In genomic region chr8:126072678-126073077, GRCm38 (mm10) we compare ENCODE assay signal across 12 mouse cellular contexts.
DNase-seq lines count a peak whose midpoint lies in the region; ATAC-seq and TF ChIP-seq lines count a peak whose summit lies in the region.
"Had no signal": no experiment of that assay in that cellular context is flagged by ENCODE, and none has a peak within 500 bp of the region (broad histone marks: within the 10 kb centered on the region; RNA-seq: fewer than 3 reads in every experiment).

No protein-coding gene starts in this region.

- H3K4me1 ChIP-seq in embryonic facial prominence, embryonic 12.5 days: no peaks in the 10 kb centered on the region
- H3K4me1 ChIP-seq in hindbrain, embryonic 11.5 days (replicated peaks; ENCODE audit: control insufficient read depth, insufficient read depth, low read length): peaks cover 6% of the 10 kb centered on the region; the same call in 1 of the 2 replicates
- H3K4me1 ChIP-seq in midbrain, embryonic 13.5 days (replicated peaks): peaks cover 17% of the 10 kb centered on the region
- H3K4me1 ChIP-seq in heart, embryonic 10.5 days: no peaks in the 10 kb centered on the region
- H3K4me1 ChIP-seq: heart, embryonic 15.5 days; megakaryocyte, embryonic 14.5 days had no signal

- H3K9me3 ChIP-seq in embryonic facial prominence, embryonic 12.5 days: no peaks in the 10 kb centered on the region
- H3K9me3 ChIP-seq in hindbrain, embryonic 11.5 days (ENCODE audit: control insufficient read depth, low read length): no peaks in the 10 kb centered on the region
- no peaks in the 10 kb centered on the region for H3K9me3 ChIP-seq in midbrain, embryonic 13.5 days
- H3K9me3 ChIP-seq in heart, embryonic 10.5 days: no peaks in the 10 kb centered on the region
- H3K9me3 ChIP-seq: heart, embryonic 15.5 days had no signal

- H3K27ac ChIP-seq in layer of hippocampus, adult 2 months: peak overlapping the region; percentile 76
- H3K27ac ChIP-seq in embryonic facial prominence, embryonic 12.5 days: peak overlapping the region; percentile 52; the same call in 1 of the 2 replicates
- peak overlapping the region; percentile 31; the same call in 1 of the 2 replicates for H3K27ac ChIP-seq in hindbrain, embryonic 11.5 days (ENCODE audit: low read depth, low read length)
- no peak overlapping the region for H3K27ac ChIP-seq in midbrain, embryonic 13.5 days
- no peak overlapping the region for H3K27ac ChIP-seq in heart, embryonic 10.5 days
- H3K27ac ChIP-seq: heart, embryonic 15.5 days; liver, embryonic 14.5 days had no signal

- no peaks in the 10 kb centered on the region for H3K27me3 ChIP-seq in embryonic facial prominence, embryonic 12.5 days
- no peaks in the 10 kb centered on the region for H3K27me3 ChIP-seq in hindbrain, embryonic 11.5 days (ENCODE audit: control insufficient read depth, insufficient read depth, low read length)
- peaks cover 4% of the 10 kb centered on the region; the same call in 1 of the 2 replicates for H3K27me3 ChIP-seq in midbrain, embryonic 13.5 days
- no peaks in the 10 kb centered on the region; the same call in 1 of the 2 replicates for H3K27me3 ChIP-seq in heart, embryonic 10.5 days (ENCODE audit: insufficient read depth, poor library complexity, severe bottlenecking)
- H3K27me3 ChIP-seq: megakaryocyte, embryonic 14.5 days had no signal

- no peaks in the 10 kb centered on the region for H3K36me3 ChIP-seq in embryonic facial prominence, embryonic 12.5 days
- H3K36me3 ChIP-seq in hindbrain, embryonic 11.5 days (ENCODE audit: control insufficient read depth, insufficient read depth, low read length): no peaks in the 10 kb centered on the region
- H3K36me3 ChIP-seq in midbrain, embryonic 13.5 days: no peaks in the 10 kb centered on the region
- H3K36me3 ChIP-seq in heart, embryonic 10.5 days: no peaks in the 10 kb centered on the region
- H3K36me3 ChIP-seq: heart, embryonic 15.5 days had no signal

- DNase-seq in layer of hippocampus, adult 2 months (ENCODE audit: low spot score in 2 of 2): no peak
- DNase-seq in layer of hippocampus, postnatal 10 days (ENCODE audit: low spot score in 2 of 2): no peak
- DNase-seq in hindbrain, embryonic 11.5 days (ENCODE audit: low spot score): no peak
- DNase-seq in heart, embryonic 10.5 days (ENCODE audit: low spot score): no peak
- DNase-seq in right cerebral cortex, postnatal 14 days: no peak
- DNase-seq in heart, postnatal 14 days: no peak
- DNase-seq: kidney, adult 8-10 months had no signal

- 60% methylated on average over 5 of the region's 5 CpGs for whole genome bisulfite sequencing in embryonic facial prominence, embryonic 12.5 days
- WGBS in hindbrain, embryonic 11.5 days: 53% methylated on average over 5 of the region's 5 CpGs
- WGBS in midbrain, embryonic 13.5 days: 33% methylated on average over 5 of the region's 5 CpGs
- WGBS in heart, embryonic 10.5 days: 84% methylated on average over 5 of the region's 5 CpGs

- intact Hi-C loops in heart, postnatal 14 days (cut with DNase I): loop anchor here (10.0 kb wide), 1 partner anchor 902 kb away; the partner anchor contains the start of gene Rbm34

- ATAC-seq in embryonic facial prominence, embryonic 12.5 days (ENCODE audit: insufficient number of reproducible peaks, insufficient read depth, low FRiP score, low TSS enrichment): no peak
- no peak for ATAC-seq in hindbrain, embryonic 11.5 days (ENCODE audit: low FRiP score)
- no peak for ATAC-seq in midbrain, embryonic 13.5 days

- no peak overlapping the region for H3K9ac ChIP-seq in embryonic facial prominence, embryonic 12.5 days
- no peak overlapping the region for H3K9ac ChIP-seq in hindbrain, embryonic 11.5 days (ENCODE audit: low read depth, low read length)
- H3K9ac ChIP-seq in midbrain, embryonic 13.5 days (replicated peaks): no peak overlapping the region
- H3K9ac ChIP-seq: heart, embryonic 15.5 days; liver, embryonic 14.5 days had no signal

- TF ChIP-seq CTCF in layer of hippocampus, adult 2 months (conservative IDR thresholded peaks at IDR 0.05): no peak

- no peak overlapping the region for H3K4me2 ChIP-seq in embryonic facial prominence, embryonic 12.5 days (replicated peaks)
- no peak overlapping the region for H3K4me2 ChIP-seq in hindbrain, embryonic 11.5 days (replicated peaks; ENCODE audit: low read depth, low read length)
- peak overlapping the region; percentile 17; the same call in 1 of the 2 replicates for H3K4me2 ChIP-seq in midbrain, embryonic 13.5 days (replicated peaks)
- H3K4me2 ChIP-seq: heart, embryonic 15.5 days had no signal

- no peak overlapping the region for H3K4me3 ChIP-seq in layer of hippocampus, adult 2 months
- H3K4me3 ChIP-seq in embryonic facial prominence, embryonic 12.5 days: no peak overlapping the region
- no peak overlapping the region for H3K4me3 ChIP-seq in hindbrain, embryonic 11.5 days (ENCODE audit: low read depth, low read length)
- H3K4me3 ChIP-seq in midbrain, embryonic 13.5 days (replicated peaks): no peak overlapping the region
- no peak overlapping the region for H3K4me3 ChIP-seq in heart, embryonic 10.5 days
- H3K4me3 ChIP-seq: heart, embryonic 15.5 days; megakaryocyte, embryonic 14.5 days had no signal

Comparison
In these comparisons a context has a peak if more than half of its experiments do, and no peak if none do; other contexts are left out.
1. H3K27ac ChIP-seq: peak in layer of hippocampus, adult 2 months (single experiment), embryonic facial prominence, embryonic 12.5 days (single experiment) and hindbrain, embryonic 11.5 days (single experiment); none in midbrain, embryonic 13.5 days (single experiment) and heart, embryonic 10.5 days (single experiment).